Mouse (Mus musculus): ENCODE data around the gene Itga8. TPM values are rescaled to one million over a fixed set of nuclear protein-coding genes. Genes with fewer than 3 reads are reported as not detected.

Itga8 gene
- polyA plus RNA-seq, 1 experiment: 3.8 TPM

GRCm38 (mm10) chr2:12327691-12328354 lies 26.1 kb upstream of the Itga8 start:
- Histone ChIP-seq H3K27me3 (ENCODE audit: control insufficient read depth, insufficient read depth, low read length) (no peaks in the 10 kb centered on the region), H3K36me3 (ENCODE audit: control insufficient read depth, insufficient read depth, low read length) (no peaks in the 10 kb centered on the region), H3K4me3 (ENCODE audit: extremely low read depth, insufficient read depth, insufficient read length) (no peak overlapping the region), H3K4me1 (ENCODE audit: control insufficient read depth, insufficient read depth, insufficient read length) (no peaks in the 10 kb centered on the region), H3K27ac (ENCODE audit: insufficient read depth, low read length) (no peak overlapping the region)
- no peak for DNase-seq (ENCODE audit: low read depth in 1 of 2, low spot score in 2 of 2)
- TF ChIP-seq CTCF (IDR thresholded peaks at IDR 0.05; ENCODE audit: extremely low read depth, insufficient read depth, insufficient read length, insufficient replicate concordance): no peak
- no peak for TF ChIP-seq POLR2A (IDR thresholded peaks at IDR 0.05; ENCODE audit: low read depth, low read length)
- 59% methylated on average over 11 of the region's 11 CpGs for WGBS

- TF ChIP-seq POLR2A (IDR thresholded peaks at IDR 0.05; ENCODE audit: low read depth, low read length): no peak
- no peak for TF ChIP-seq CTCF (IDR thresholded peaks at IDR 0.05; ENCODE audit: extremely low read depth, insufficient read depth, insufficient read length, insufficient replicate concordance)
- no peaks in the 10 kb centered on the region for H3K4me1 ChIP-seq (ENCODE audit: control insufficient read depth, insufficient read depth, insufficient read length)
- H3K36me3 ChIP-seq (ENCODE audit: control insufficient read depth, insufficient read depth, low read length): no peaks in the 10 kb centered on the region
- no peaks in the 10 kb centered on the region for H3K27me3 ChIP-seq (ENCODE audit: control insufficient read depth, insufficient read depth, low read length)
- no peak overlapping the region for H3K27ac ChIP-seq (ENCODE audit: insufficient read depth, low read length)
- DNase-seq (ENCODE audit: low read depth in 1 of 2, low spot score in 2 of 2): peak in 1 of 2 experiments; percentile 46
- WGBS: 21% methylated on average over 10 of the region's 10 CpGs
- peak overlapping the region; percentile 27; the same call in 1 of the 2 replicates for H3K4me3 ChIP-seq (ENCODE audit: extremely low read depth, insufficient read depth, insufficient read length)
Measured at GRCm38 (mm10) chr2:12327216-12327615, 25.5 kb upstream of the Itga8 start.

- 84% methylated on average over 2 of the region's 2 CpGs for WGBS
- H3K4me3 ChIP-seq (ENCODE audit: extremely low read depth, insufficient read depth, insufficient read length): no peak overlapping the region
- no peaks in the 10 kb centered on the region for H3K4me1 ChIP-seq (ENCODE audit: control insufficient read depth, insufficient read depth, insufficient read length)
- no peak for DNase-seq (ENCODE audit: low read depth in 1 of 2, low spot score in 2 of 2)
- H3K36me3 ChIP-seq (ENCODE audit: control insufficient read depth, insufficient read depth, low read length): no peaks in the 10 kb centered on the region
- H3K27me3 ChIP-seq (ENCODE audit: control insufficient read depth, insufficient read depth, low read length): no peaks in the 10 kb centered on the region
- TF ChIP-seq POLR2A (IDR thresholded peaks at IDR 0.05; ENCODE audit: low read depth, low read length) (no peak), CTCF (IDR thresholded peaks at IDR 0.05; ENCODE audit: extremely low read depth, insufficient read depth, insufficient read length, insufficient replicate concordance) (no peak)
- no peak overlapping the region for H3K27ac ChIP-seq (ENCODE audit: insufficient read depth, low read length)
Measured at GRCm38 (mm10) chr2:12325868-12326267, 24.1 kb upstream of the Itga8 start.

- WGBS: 81% methylated on average over 6 of the region's 6 CpGs
- H3K4me3 ChIP-seq (ENCODE audit: extremely low read depth, insufficient read depth, insufficient read length): no peak overlapping the region
- H3K36me3 ChIP-seq (ENCODE audit: control insufficient read depth, insufficient read depth, low read length): no peaks in the 10 kb centered on the region
- no peak for TF ChIP-seq POLR2A (IDR thresholded peaks at IDR 0.05; ENCODE audit: low read depth, low read length)
- TF ChIP-seq CTCF (IDR thresholded peaks at IDR 0.05; ENCODE audit: extremely low read depth, insufficient read depth, insufficient read length, insufficient replicate concordance): no peak
- DNase-seq (ENCODE audit: low read depth in 1 of 2, low spot score in 2 of 2): no peak
- H3K4me1 ChIP-seq (ENCODE audit: control insufficient read depth, insufficient read depth, insufficient read length): no peaks in the 10 kb centered on the region
- no peak overlapping the region for H3K27ac ChIP-seq (ENCODE audit: insufficient read depth, low read length)
- no peaks in the 10 kb centered on the region for H3K27me3 ChIP-seq (ENCODE audit: control insufficient read depth, insufficient read depth, low read length)
Measured at GRCm38 (mm10) chr2:12325417-12325816, 23.7 kb upstream of the Itga8 start.

GRCm38 (mm10) chr2:12320914-12321313 lies 19.2 kb upstream of the Itga8 start:
- Histone ChIP-seq H3K27ac (ENCODE audit: insufficient read depth, low read length) (no peak overlapping the region), H3K4me3 (ENCODE audit: extremely low read depth, insufficient read depth, insufficient read length) (no peak overlapping the region), H3K27me3 (ENCODE audit: control insufficient read depth, insufficient read depth, low read length) (no peaks in the 10 kb centered on the region), H3K36me3 (ENCODE audit: control insufficient read depth, insufficient read depth, low read length) (no peaks in the 10 kb centered on the region), H3K4me1 (ENCODE audit: control insufficient read depth, insufficient read depth, insufficient read length) (peaks cover 6% of the 10 kb centered on the region; the same call in 1 of the 2 replicates)
- TF ChIP-seq POLR2A (IDR thresholded peaks at IDR 0.05; ENCODE audit: low read depth, low read length) (no peak), CTCF (IDR thresholded peaks at IDR 0.05; ENCODE audit: extremely low read depth, insufficient read depth, insufficient read length, insufficient replicate concordance) (no peak)
- WGBS: 90% methylated on average over 4 of the region's 4 CpGs
- no peak for DNase-seq (ENCODE audit: low read depth in 1 of 2, low spot score in 2 of 2)

GRCm38 (mm10) chr2:12318715-12319114 lies 17.0 kb upstream of the Itga8 start:
- Histone ChIP-seq H3K27me3 (ENCODE audit: control insufficient read depth, insufficient read depth, low read length) (no peaks in the 10 kb centered on the region), H3K4me3 (ENCODE audit: extremely low read depth, insufficient read depth, insufficient read length) (no peak overlapping the region), H3K27ac (ENCODE audit: insufficient read depth, low read length) (no peak overlapping the region), H3K36me3 (ENCODE audit: control insufficient read depth, insufficient read depth, low read length) (no peaks in the 10 kb centered on the region), H3K4me1 (ENCODE audit: control insufficient read depth, insufficient read depth, insufficient read length) (peaks cover 6% of the 10 kb centered on the region; the same call in 1 of the 2 replicates)
- no peak for DNase-seq (ENCODE audit: low read depth in 1 of 2, low spot score in 2 of 2)
- WGBS: 71% methylated on average over 3 of the region's 3 CpGs
- TF ChIP-seq CTCF (IDR thresholded peaks at IDR 0.05; ENCODE audit: extremely low read depth, insufficient read depth, insufficient read length, insufficient replicate concordance): no peak
- TF ChIP-seq POLR2A (IDR thresholded peaks at IDR 0.05; ENCODE audit: low read depth, low read length): no peak

- no peak overlapping the region for H3K27ac ChIP-seq (ENCODE audit: insufficient read depth, low read length)
- TF ChIP-seq POLR2A (IDR thresholded peaks at IDR 0.05; ENCODE audit: low read depth, low read length): no peak
- TF ChIP-seq CTCF (IDR thresholded peaks at IDR 0.05; ENCODE audit: extremely low read depth, insufficient read depth, insufficient read length, insufficient replicate concordance): no peak
- no peaks in the 10 kb centered on the region for H3K27me3 ChIP-seq (ENCODE audit: control insufficient read depth, insufficient read depth, low read length)
- H3K36me3 ChIP-seq (ENCODE audit: control insufficient read depth, insufficient read depth, low read length): no peaks in the 10 kb centered on the region
- no peak overlapping the region for H3K4me3 ChIP-seq (ENCODE audit: extremely low read depth, insufficient read depth, insufficient read length)
- DNase-seq (ENCODE audit: low read depth in 1 of 2, low spot score in 2 of 2): no peak
- 92% methylated on average over 4 of the region's 4 CpGs for WGBS
- H3K4me1 ChIP-seq (ENCODE audit: control insufficient read depth, insufficient read depth, insufficient read length): peaks cover 6% of the 10 kb centered on the region; the same call in 1 of the 2 replicates
Measured at GRCm38 (mm10) chr2:12318036-12318435, 16.3 kb upstream of the Itga8 start.
